ENCODE assay signal across 8 mouse cellular contexts in the genomic region with DNA sequence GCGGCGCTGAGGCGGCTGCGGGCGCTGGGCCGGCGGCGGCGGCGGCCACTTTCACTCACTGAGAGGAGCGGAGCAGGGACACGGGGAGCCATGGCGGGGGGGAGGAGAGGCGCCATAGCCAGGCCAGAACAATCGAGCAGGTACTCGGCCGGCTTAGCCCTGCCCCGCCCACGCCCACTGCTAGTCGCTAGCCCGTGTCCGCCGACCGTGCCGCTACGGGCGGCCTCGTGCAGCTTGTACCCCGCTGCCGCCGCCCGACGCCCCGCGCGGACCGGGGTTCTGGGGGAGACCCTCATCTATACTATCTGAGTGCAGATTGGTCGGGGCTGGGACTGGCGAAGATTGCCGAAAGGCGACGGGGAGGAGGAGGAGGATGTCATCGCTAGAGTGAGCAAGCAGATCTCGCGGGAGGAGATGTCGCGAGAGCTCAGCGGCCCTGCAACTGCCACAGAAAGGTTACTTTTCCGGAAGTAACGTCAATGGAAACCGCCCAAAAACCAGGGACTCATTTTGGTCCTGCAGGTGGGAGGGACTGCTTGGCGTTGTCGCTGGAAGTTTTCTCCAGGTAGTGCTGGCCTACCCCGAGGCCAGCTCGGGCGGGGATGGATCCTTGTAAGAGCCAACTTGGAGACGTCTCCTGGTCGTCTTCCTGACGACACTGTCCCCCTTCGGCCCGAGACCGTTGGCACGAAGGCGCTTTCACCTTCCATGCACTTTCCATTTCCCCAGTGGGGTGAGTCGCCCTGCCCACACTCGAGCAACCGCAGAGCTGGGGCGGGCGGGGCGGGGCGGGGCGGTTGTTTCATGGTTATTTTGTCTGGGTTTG. TPM values are rescaled to one million over a fixed set of nuclear protein-coding genes. Genes with fewer than 3 reads are reported as not detected.
A peak's percentile ranks its signal among the peaks of the same experiment; 100 is the strongest.
DNase-seq lines count a peak whose midpoint lies in the region; ATAC-seq and TF ChIP-seq lines count a peak whose summit lies in the region.

Gene Ino80, minus strand, starts transcription at position 117 of the 826 bp plus-strand sequence.

- TF ChIP-seq POLR2A in brain, embryonic 14.5 days (IDR thresholded peaks at IDR 0.05; ENCODE audit: borderline replicate concordance, extremely low read depth, insufficient read depth, insufficient read length, poor library complexity, severe bottlenecking), result peak; percentile 45; the same call in 1 of the 2 replicates
- peak; percentile 65 for TF ChIP-seq POLR2A in liver, adult 2 months (IDR thresholded peaks at IDR 0.05; ENCODE audit: extremely low read depth, insufficient read depth, low read length)
- TF ChIP-seq POLR2A in myocyte (IDR thresholded peaks at IDR 0.05; ENCODE audit: insufficient read length, low read depth), result peak; percentile 54

- H3K36me3 ChIP-seq in C2C12 (ENCODE audit: control insufficient read depth, insufficient read depth), result peaks cover 13% of the 10 kb centered on the region
- H3K36me3 ChIP-seq in erythroblast, embryonic 14.5 days (ENCODE audit: control insufficient read depth), result peaks cover 2% of the 10 kb centered on the region
- no peaks in the 10 kb centered on the region for H3K36me3 ChIP-seq in heart, embryonic 11.5 days (ENCODE audit: control insufficient read depth, insufficient read depth, low read length)
- H3K36me3 ChIP-seq in kidney, embryonic 16.5 days (ENCODE audit: insufficient read depth, low read length), result no peaks in the 10 kb centered on the region
- no peaks in the 10 kb centered on the region for H3K36me3 ChIP-seq in liver, adult 2 months (ENCODE audit: control insufficient read depth, insufficient read depth, low read length)
- H3K36me3 ChIP-seq in myocyte (ENCODE audit: control insufficient read depth, insufficient read depth), result no peaks in the 10 kb centered on the region
- H3K36me3 ChIP-seq in splenic B cell, adult 2 months (ENCODE audit: control insufficient read depth, insufficient read depth, low read length, poor library complexity, severe bottlenecking), result no peaks in the 10 kb centered on the region

- H3K9ac ChIP-seq in heart, embryonic 11.5 days (ENCODE audit: low read depth, low read length), result peak within 1 kb of the TSS; percentile 100
- H3K9ac ChIP-seq in kidney, embryonic 16.5 days (replicated peaks; ENCODE audit: low read length), result peak within 1 kb of the TSS; percentile 100
- peak within 1 kb of the TSS; percentile 95 for H3K9ac ChIP-seq in liver, adult 2 months (ENCODE audit: low read depth, low read length)

- H3K27me3 ChIP-seq in C2C12 (ENCODE audit: control insufficient read depth, insufficient read depth, insufficient read length) (no peaks in the 10 kb centered on the region), myocyte (ENCODE audit: control insufficient read depth, insufficient read depth, insufficient read length) (no peaks in the 10 kb centered on the region)
- H3K27me3 ChIP-seq in erythroblast, embryonic 14.5 days (ENCODE audit: control insufficient read depth), result no peaks in the 10 kb centered on the region
- H3K27me3 ChIP-seq in heart, embryonic 11.5 days (ENCODE audit: control insufficient read depth, insufficient read depth, low read length), result no peaks in the 10 kb centered on the region
- no peaks in the 10 kb centered on the region for H3K27me3 ChIP-seq in kidney, embryonic 16.5 days (ENCODE audit: insufficient read depth, low read length)
- H3K27me3 ChIP-seq in liver, adult 2 months (ENCODE audit: control insufficient read depth, insufficient read depth, low read length), result no peaks in the 10 kb centered on the region
- no peaks in the 10 kb centered on the region for H3K27me3 ChIP-seq in splenic B cell, adult 2 months (ENCODE audit: control insufficient read depth, insufficient read depth, low read length, poor library complexity, severe bottlenecking)

- peaks cover 46% of the 10 kb centered on the region for H3K79me3 ChIP-seq in C2C12 (ENCODE audit: low read depth)

- no peaks in the 10 kb centered on the region for H3K9me3 ChIP-seq in erythroblast, embryonic 14.5 days (ENCODE audit: control insufficient read depth, low read length)
- no peaks in the 10 kb centered on the region for H3K9me3 ChIP-seq in heart, embryonic 11.5 days (replicated peaks; ENCODE audit: control insufficient read depth, low read length)
- H3K9me3 ChIP-seq in kidney, embryonic 16.5 days (ENCODE audit: low read length), result no peaks in the 10 kb centered on the region

- peaks cover 58% of the 10 kb centered on the region for H3K79me2 ChIP-seq in C2C12 (ENCODE audit: control insufficient read depth, insufficient read depth)
- peaks cover 6% of the 10 kb centered on the region; the same call in 1 of the 2 replicates for H3K79me2 ChIP-seq in liver, adult 2 months (ENCODE audit: control insufficient read depth, insufficient read depth, low read length)
- peaks cover 51% of the 10 kb centered on the region for H3K79me2 ChIP-seq in myocyte (ENCODE audit: control insufficient read depth, insufficient read depth)

- peak; percentile 100 for DNase-seq in brain, embryonic 14.5 days (ENCODE audit: low read depth)
- peak; percentile 99 for DNase-seq in liver, adult 2 months (ENCODE audit: extremely low read depth, low read depth, low spot score)
- peak; percentile 99 for DNase-seq in splenic B cell, adult 2 months (ENCODE audit: low read depth, low spot score)

- peak within 1 kb of the TSS; percentile 93 for H3K4me3 ChIP-seq in C2C12 (ENCODE audit: insufficient read depth, poor library complexity, severe bottlenecking)
- peak within 1 kb of the TSS; percentile 95 for H3K4me3 ChIP-seq in erythroblast, embryonic 14.5 days (replicated peaks)
- peak within 1 kb of the TSS; percentile 97 for H3K4me3 ChIP-seq in heart, embryonic 11.5 days (ENCODE audit: low read depth, low read length)
- peak within 1 kb of the TSS; percentile 83 for H3K4me3 ChIP-seq in kidney, embryonic 16.5 days (ENCODE audit: low read length)
- H3K4me3 ChIP-seq in liver, adult 2 months (ENCODE audit: insufficient read depth, low read depth, low read length), result peak within 1 kb of the TSS; percentile 84
- peak within 1 kb of the TSS; percentile 80 for H3K4me3 ChIP-seq in myocyte

- peak within 1 kb of the TSS; percentile 93 for H3K4me2 ChIP-seq in heart, embryonic 11.5 days
- peak within 1 kb of the TSS; percentile 76 for H3K4me2 ChIP-seq in kidney, embryonic 16.5 days (replicated peaks; ENCODE audit: low read depth, low read length)
- H3K4me2 ChIP-seq in myocyte (ENCODE audit: low read depth), result peak within 1 kb of the TSS; percentile 85

- WGBS in heart, embryonic 11.5 days (ENCODE audit: insufficient replicate concordance), result under 1% methylated on average over 67 of the region's 72 CpGs
- under 1% methylated on average over 60 of the region's 72 CpGs for WGBS in kidney, embryonic 16.5 days
- WGBS in liver, adult 2 months, result under 1% methylated on average over 70 of the region's 72 CpGs

- peaks cover 36% of the 10 kb centered on the region for H3K4me1 ChIP-seq in erythroblast, embryonic 14.5 days (ENCODE audit: control insufficient read depth)
- peaks cover 18% of the 10 kb centered on the region for H3K4me1 ChIP-seq in heart, embryonic 11.5 days (ENCODE audit: control insufficient read depth, insufficient read depth, low read length)
- H3K4me1 ChIP-seq in kidney, embryonic 16.5 days (ENCODE audit: insufficient read depth, low read length), result peaks cover 22% of the 10 kb centered on the region
- peaks cover 8% of the 10 kb centered on the region for H3K4me1 ChIP-seq in liver, adult 2 months (ENCODE audit: control insufficient read depth, insufficient read depth, low read length)

- no peak for TF ChIP-seq CTCF in C2C12 (IDR thresholded peaks at IDR 0.05; ENCODE audit: control insufficient read depth, insufficient read depth, insufficient read length)
- TF ChIP-seq CTCF in brain, embryonic 14.5 days (IDR thresholded peaks at IDR 0.05; ENCODE audit: borderline replicate concordance, extremely low read depth, insufficient read depth, insufficient read length), result no peak
- TF ChIP-seq CTCF in liver, adult 2 months (IDR thresholded peaks at IDR 0.05; ENCODE audit: low read depth, low read length), result no peak

- peak within 1 kb of the TSS; percentile 99 for H3K27ac ChIP-seq in heart, embryonic 11.5 days (ENCODE audit: low read depth, low read length)
- H3K27ac ChIP-seq in kidney, embryonic 16.5 days (ENCODE audit: low read length), result peak within 1 kb of the TSS; percentile 99
- H3K27ac ChIP-seq in liver, adult 2 months (replicated peaks; ENCODE audit: insufficient read depth, low read depth, low read length), result peak within 1 kb of the TSS; percentile 96

- peak; percentile 94 for ATAC-seq in heart, embryonic 11.5 days (replicated peaks; ENCODE audit: insufficient number of reproducible peaks, low FRiP score, low TSS enrichment)
- ATAC-seq in kidney, embryonic 16.5 days (ENCODE audit: low FRiP score, low TSS enrichment), result peak; percentile 94

- H3ac ChIP-seq in C2C12 (ENCODE audit: control insufficient read depth, insufficient read length, low read depth), result peak within 1 kb of the TSS; percentile 86
- peak within 1 kb of the TSS; percentile 92 for H3ac ChIP-seq in myocyte (ENCODE audit: control insufficient read depth, insufficient read length)

TF ChIP-seq in C2C12, 6 proteins besides CTCF, POLR2A, EP300 and RAD21:
- no peak for TF ChIP-seq USF1 (IDR thresholded peaks at IDR 0.05; ENCODE audit: low read depth)
- peak; percentile 76 for TF ChIP-seq MAX (IDR thresholded peaks at IDR 0.05)
- TF ChIP-seq CEBPB (IDR thresholded peaks at IDR 0.05; ENCODE audit: low read depth), result no peak
- no peak for TF ChIP-seq FOSL1 (IDR thresholded peaks at IDR 0.05; ENCODE audit: insufficient read depth, low read length, poor library complexity, severe bottlenecking)
- TF ChIP-seq MYOD1 (IDR thresholded peaks at IDR 0.05; ENCODE audit: control insufficient read depth, insufficient read length, low read depth), result no peak

TF ChIP-seq in myocyte, 11 proteins besides CTCF, POLR2A, EP300 and RAD21:
- peak; percentile 81 for TF ChIP-seq POLR2AphosphoS2 (IDR thresholded peaks at IDR 0.05; ENCODE audit: insufficient read length, low read depth)
- TF ChIP-seq USF1 (IDR thresholded peaks at IDR 0.05; ENCODE audit: low read depth), result no peak
TF ChIP-seq in myocyte: peak in this region for 1.

RNA-seq across cellular contexts. Expression of gene Ino80, which starts in this region (rescaled TPM):
- polyA plus RNA-seq in C2C12 (2012; fragmentation: generic; extraction: Trizol), result 5.7 TPM
- polyA plus RNA-seq in brain, embryonic 14.5 days (2012; rRNA removed), result 11.9 and 15.2 TPM in 2 replicates
- 0.22 and 0.26 TPM in 2 replicates for polyA plus RNA-seq in erythroblast, embryonic 14.5 days (2012)
- 3.7 TPM in 2 replicates for polyA plus RNA-seq in heart, embryonic 11.5 days (2014; fragmentation: Nextera tagmentation; extraction: Ambion mirVana)
- polyA plus RNA-seq in kidney, embryonic 16.5 days (2015; fragmentation: Nextera tagmentation; extraction: Ambion mirVana), result 3.9 and 5.0 TPM in 2 replicates
- total RNA-seq in liver, adult 2 months (2014; rRNA removed), result 8.7 and 9.9 TPM in 2 replicates
- polyA plus RNA-seq in liver, adult 2 months (2012; rRNA removed), result 2.8 and 3.7 TPM in 2 replicates
- 7.3 TPM for polyA plus RNA-seq in myocyte (2012; fragmentation: generic; extraction: Trizol)

Comparison
In these comparisons a context has a peak if more than half of its experiments do, and no peak if none do; other contexts are left out.
1. Peak in every context shown above with its lines: DNase-seq, ATAC-seq, H3K4me3 ChIP-seq and H3K27ac ChIP-seq.